Comparison of ENCODE assay signal across 11 mouse cellular contexts in the genomic region with DNA sequence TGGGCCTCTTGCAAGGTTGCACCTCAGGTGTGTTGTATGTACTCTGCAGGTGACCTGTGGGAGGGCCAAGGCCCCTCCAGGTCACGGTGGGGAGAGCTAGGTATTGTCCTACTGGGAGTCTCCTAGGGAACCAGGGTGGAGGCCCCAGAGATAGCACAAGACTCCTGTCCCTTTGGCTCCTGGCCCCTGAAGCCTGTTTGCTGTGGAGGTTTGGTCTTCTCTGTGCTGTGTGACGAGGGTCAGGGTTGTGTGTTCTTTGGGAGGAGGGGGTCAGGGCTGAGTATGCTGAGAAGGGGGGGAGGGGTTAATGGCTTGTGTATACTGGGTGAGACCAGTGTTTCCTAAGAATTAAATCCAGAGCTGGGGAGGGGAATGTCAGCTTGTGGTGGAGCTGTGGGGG. TPM values are rescaled to one million over a fixed set of nuclear protein-coding genes. Genes with fewer than 3 reads are reported as not detected.
DNase-seq lines count a peak whose midpoint lies in the region; ATAC-seq and TF ChIP-seq lines count a peak whose summit lies in the region.
"Had no signal": no experiment of that assay in that cellular context is flagged by ENCODE, and none has a peak within 500 bp of the region (broad histone marks: within the 10 kb centered on the region; RNA-seq: fewer than 3 reads in every experiment).

No protein-coding gene starts in this region.

- 18% methylated on average over 2 of the region's 2 CpGs for WGBS in liver, adult 2 months
- WGBS in bone marrow, adult 2 months = 49% methylated on average over 2 of the region's 2 CpGs
- WGBS in liver, postnatal 0 days (ENCODE audit: insufficient replicate concordance) = 38% methylated on average over 2 of the region's 2 CpGs
- 15% methylated on average over 2 of the region's 2 CpGs for WGBS in forebrain, embryonic 12.5 days

- peak overlapping the region; percentile 41; the same call in 1 of the 2 replicates for H3K4me2 ChIP-seq in liver, postnatal 0 days (ENCODE audit: low read depth, low read length)
- no peak overlapping the region for H3K4me2 ChIP-seq in forebrain, embryonic 12.5 days

- peaks cover 44% of the 10 kb centered on the region for H3K4me1 ChIP-seq in liver, adult 2 months (ENCODE audit: control insufficient read depth, insufficient read depth, low read length)
- H3K4me1 ChIP-seq in bone marrow, adult 2 months (ENCODE audit: control insufficient read depth, insufficient read depth, low read length) = peaks cover 13% of the 10 kb centered on the region
- H3K4me1 ChIP-seq in liver, postnatal 0 days (ENCODE audit: insufficient read depth) = peaks cover 72% of the 10 kb centered on the region
- H3K4me1 ChIP-seq in forebrain, embryonic 12.5 days = peaks cover 51% of the 10 kb centered on the region

- H3K27ac ChIP-seq in liver, adult 2 months (replicated peaks; ENCODE audit: insufficient read depth, low read depth, low read length) = no peak overlapping the region
- H3K27ac ChIP-seq in bone marrow, adult 2 months (ENCODE audit: control insufficient read depth, insufficient read depth, low read depth, low read length, poor library complexity) = peak overlapping the region; percentile 62
- peak overlapping the region; percentile 77 for H3K27ac ChIP-seq in liver, postnatal 0 days (ENCODE audit: low read depth)
- no peak overlapping the region for H3K27ac ChIP-seq in forebrain, embryonic 12.5 days

- no peak for TF ChIP-seq POLR2A in liver, adult 2 months (IDR thresholded peaks at IDR 0.05; ENCODE audit: extremely low read depth, insufficient read depth, low read length)
- no peak for TF ChIP-seq POLR2A in bone marrow, adult 2 months (IDR thresholded peaks at IDR 0.05; ENCODE audit: borderline replicate concordance, control insufficient read depth, low read depth, low read length)

- H3K4me3 ChIP-seq in liver, adult 2 months (ENCODE audit: insufficient read depth, low read depth, low read length) = no peak overlapping the region
- H3K4me3 ChIP-seq in bone marrow, adult 2 months (replicated peaks; ENCODE audit: control insufficient read depth, low read depth, low read length) = no peak overlapping the region
- H3K4me3 ChIP-seq in liver, postnatal 0 days (ENCODE audit: low read depth, low read length) = no peak overlapping the region
- H3K4me3 ChIP-seq in forebrain, embryonic 12.5 days (replicated peaks) = no peak overlapping the region
- H3K4me3 ChIP-seq: forebrain, embryonic 15.5 days had no signal

- ATAC-seq in liver, postnatal 0 days = no peak
- no peak for ATAC-seq in forebrain, embryonic 12.5 days (ENCODE audit: low FRiP score)
- ATAC-seq: forebrain, embryonic 15.5 days had no signal

- TF ChIP-seq EP300 in liver, postnatal 0 days (IDR thresholded peaks at IDR 0.05; ENCODE audit: low read depth) = no peak

- no peak for TF ChIP-seq CTCF in liver, adult 2 months (IDR thresholded peaks at IDR 0.05; ENCODE audit: low read depth, low read length)
- no peak for TF ChIP-seq CTCF in bone marrow, adult 2 months (IDR thresholded peaks at IDR 0.05; ENCODE audit: control insufficient read depth, insufficient read depth, low read length)
- TF ChIP-seq CTCF in liver, postnatal 0 days (IDR thresholded peaks at IDR 0.05; ENCODE audit: low read depth) = no peak

- peak; percentile 66 for DNase-seq in embryo, embryonic 10.5 days (ENCODE audit: low spot score)
- DNase-seq in embryo, embryonic 11 days = no peak
- DNase-seq in liver, adult 2 months (ENCODE audit: extremely low read depth, low read depth, low spot score) = peak; percentile 61
- DNase-seq in liver = no peak
- DNase-seq in liver, postnatal 0 days = no peak
- DNase-seq in spleen, postnatal 14 days (ENCODE audit: low spot score in 2 of 2) = no peak

- no peak overlapping the region for H3K9ac ChIP-seq in liver, adult 2 months (ENCODE audit: low read depth, low read length)
- H3K9ac ChIP-seq in liver, postnatal 0 days (replicated peaks) = no peak overlapping the region
- no peak overlapping the region for H3K9ac ChIP-seq in forebrain, embryonic 12.5 days
- H3K9ac ChIP-seq: forebrain, embryonic 15.5 days had no signal

- no peaks in the 10 kb centered on the region for H3K27me3 ChIP-seq in liver, adult 2 months (ENCODE audit: control insufficient read depth, insufficient read depth, low read length)
- H3K27me3 ChIP-seq in liver, postnatal 0 days (ENCODE audit: insufficient read depth, low read length) = no peaks in the 10 kb centered on the region
- no peaks in the 10 kb centered on the region for H3K27me3 ChIP-seq in forebrain, embryonic 12.5 days
- H3K27me3 ChIP-seq: forebrain, embryonic 15.5 days had no signal

- no peaks in the 10 kb centered on the region for H3K9me3 ChIP-seq in liver, postnatal 0 days (ENCODE audit: low read length)
- no peaks in the 10 kb centered on the region for H3K9me3 ChIP-seq in forebrain, embryonic 12.5 days
- H3K9me3 ChIP-seq: forebrain, embryonic 15.5 days; megakaryocyte, embryonic 14.5 days had no signal

- peaks cover 17% of the 10 kb centered on the region; the same call in 1 of the 2 replicates for H3K79me2 ChIP-seq in liver, adult 2 months (ENCODE audit: control insufficient read depth, insufficient read depth, low read length)

- no peaks in the 10 kb centered on the region for H3K36me3 ChIP-seq in liver, adult 2 months (ENCODE audit: control insufficient read depth, insufficient read depth, low read length)
- H3K36me3 ChIP-seq in liver, postnatal 0 days (replicated peaks; ENCODE audit: insufficient read depth, low read length) = no peaks in the 10 kb centered on the region
- H3K36me3 ChIP-seq in forebrain, embryonic 12.5 days (replicated peaks) = 0 out of 2 replicates have a peak, but pooled peaks cover 5% of the 10 kb centered on the region
- H3K36me3 ChIP-seq: forebrain, embryonic 15.5 days had no signal

RNA-seq across cellular contexts. Expression of a gene that starts 25.7 kb away (rescaled TPM):
- total RNA-seq in liver, adult 2 months (2014; rRNA removed) = 3.7 and 4.5 TPM in 2 replicates
- 14.1 and 14.6 TPM in 2 replicates for polyA plus RNA-seq in liver, adult 2 months (2012; rRNA removed)
- polyA plus RNA-seq in bone marrow, adult 2 months (2011; ENCODE audit: insufficient read depth, insufficient read length, low replicate concordance, missing spikeins) = 8.9 and 17.2 TPM in 2 replicates
- 5.4 and 5.6 TPM in 2 replicates for polyA plus RNA-seq in liver, postnatal 0 days (2015; fragmentation: Nextera tagmentation; extraction: Ambion mirVana)
- polyA plus RNA-seq in forebrain, embryonic 12.5 days (2016; fragmentation: Nextera tagmentation; extraction: Ambion mirVana) = 14.0 and 16.4 TPM in 2 replicates

RNA-seq across cellular contexts. Expression of a gene that starts 29.5 kb away (rescaled TPM):
- total RNA-seq in liver, adult 2 months (2014; rRNA removed) = not detected in 2 replicates
- 0.11 TPM in 1 of 2 replicates, not detected in the other for polyA plus RNA-seq in liver, adult 2 months (2012; rRNA removed)
- not detected in 2 replicates for polyA plus RNA-seq in bone marrow, adult 2 months (2011; ENCODE audit: insufficient read depth, insufficient read length, low replicate concordance, missing spikeins)
- polyA plus RNA-seq in liver, postnatal 0 days (2015; fragmentation: Nextera tagmentation; extraction: Ambion mirVana) = not detected in 2 replicates
- polyA plus RNA-seq in forebrain, embryonic 12.5 days (2016; fragmentation: Nextera tagmentation; extraction: Ambion mirVana) = 0.24 and 0.47 TPM in 2 replicates
- total RNA-seq: common myeloid progenitor, adult 5-6 weeks had no signal

RNA-seq across cellular contexts. Expression of a gene that starts 45.8 kb away (rescaled TPM):
- total RNA-seq in liver, adult 2 months (2014; rRNA removed) = 0.09 and 0.20 TPM in 2 replicates
- 0.07 TPM in 1 of 2 replicates, not detected in the other for polyA plus RNA-seq in liver, adult 2 months (2012; rRNA removed)
- polyA plus RNA-seq in bone marrow, adult 2 months (2011; ENCODE audit: insufficient read depth, insufficient read length, low replicate concordance, missing spikeins) = 50.4 and 53.9 TPM in 2 replicates
- polyA plus RNA-seq in liver, postnatal 0 days (2015; fragmentation: Nextera tagmentation; extraction: Ambion mirVana) = 19.1 and 22.3 TPM in 2 replicates
- 38.0 and 43.1 TPM in 2 replicates for polyA plus RNA-seq in forebrain, embryonic 12.5 days (2016; fragmentation: Nextera tagmentation; extraction: Ambion mirVana)

Comparison
In these comparisons a context has a peak if more than half of its experiments do, and no peak if none do; other contexts are left out.
1. DNase-seq: peak in embryo, embryonic 10.5 days (single experiment) and liver, adult 2 months (single experiment); none in embryo, embryonic 11 days (single experiment), liver (single experiment), liver, postnatal 0 days (single experiment) and spleen, postnatal 14 days (0 of 2).
2. H3K27ac ChIP-seq: peak in bone marrow, adult 2 months (single experiment) and liver, postnatal 0 days (single experiment); none in liver, adult 2 months (single experiment) and forebrain, embryonic 12.5 days (single experiment).
3. RNA of a gene that starts 45.8 kb away (polyA plus RNA-seq): 50.4 to 53.9 TPM in bone marrow, adult 2 months, 38.0 to 43.1 TPM in forebrain, embryonic 12.5 days and 19.1 to 22.3 TPM in liver, postnatal 0 days; 0.07 TPM in liver, adult 2 months; every median in the first group is over 10 times any median in the second.